Mouse (Mus musculus) C2C12 (cell line): ENCODE results near the gene Wscd2. TPM values are rescaled to one million over a fixed set of nuclear protein-coding genes. Genes with fewer than 3 reads are reported as not detected.

Experiments
- H3K27me3 ChIP-seq: one replicate; pipeline ENCODE4 v1.6.1; 2011; ENCODE audit not compliant: control insufficient read depth, insufficient read depth, insufficient read length
- H3K36me3 ChIP-seq: one replicate; pipeline ENCODE4 v1.6.1; 2011; ENCODE audit not compliant: control insufficient read depth, insufficient read depth
- H3K4me3 ChIP-seq: one replicate; pipeline ENCODE4 v1.5.1; 2011; ENCODE audit warnings: mild to moderate bottlenecking, control low read depth; ENCODE audit not compliant: poor library complexity, insufficient read depth, severe bottlenecking
- H3K79me2 ChIP-seq: one replicate; pipeline ENCODE4 v1.6.1; 2011; ENCODE audit not compliant: control insufficient read depth, insufficient read depth
- H3K79me3 ChIP-seq: one replicate; pipeline ENCODE4 v1.6.1; 2011; ENCODE audit warnings: low read depth, control low read depth
- H3ac ChIP-seq: one replicate; pipeline ENCODE3; 2011; ENCODE audit warnings: low read depth; ENCODE audit not compliant: control insufficient read depth, insufficient read length
- CEBPB ChIP-seq: IDR thresholded peaks from one replicate; pipeline ENCODE4 v1.6.1; 2011; ENCODE audit warnings: low read depth, mild to moderate bottlenecking, control low read depth, moderate library complexity
- CTCF ChIP-seq: IDR thresholded peaks from one replicate; pipeline ENCODE4 v1.5.1; 2011; ENCODE audit not compliant: control insufficient read depth, insufficient read depth, insufficient read length
- FOSL1 ChIP-seq: IDR thresholded peaks from one replicate; pipeline ENCODE4 v1.8.0; 2011; ENCODE audit warnings: mild to moderate bottlenecking, low read length; ENCODE audit not compliant: poor library complexity, insufficient read depth, severe bottlenecking
- MAX ChIP-seq: IDR thresholded peaks from one replicate; pipeline ENCODE4 v1.6.1; 2011; ENCODE audit warnings: mild to moderate bottlenecking, control low read depth
- MYOD1 ChIP-seq: IDR thresholded peaks from one replicate; pipeline ENCODE4 v1.6.1; 2011; ENCODE audit warnings: low read depth; ENCODE audit not compliant: control insufficient read depth, insufficient read length
- MYOG ChIP-seq: IDR thresholded peaks from one replicate; pipeline ENCODE4 v1.6.1; 2011; ENCODE audit not compliant: control insufficient read depth, insufficient read length; ENCODE audit errors: extremely low read depth
- USF1 ChIP-seq: IDR thresholded peaks from one replicate; pipeline ENCODE4 v1.6.1; 2011; ENCODE audit warnings: low read depth, mild to moderate bottlenecking, control low read depth, moderate library complexity
- long read RNA-seq, 2 experiments: library from polyadenylated mRNA; unstranded; transcript quantifications; one replicate each; pipeline ENCODE4 v2.0.0; 2019 to 2020
- polyA plus RNA-seq: library from polyadenylated mRNA; unstranded; fragments of >200 nt; fragmentation: generic; extraction: Trizol; gene quantifications from one replicate; pipeline ENCODE4 v1.2.1, GENCODE M21; 2012; ENCODE audit warnings: missing spikeins

Gene Wscd2
- not detected for polyA plus RNA-seq
- long read RNA-seq, experiment 1, result 0 reads
- long read RNA-seq, experiment 2, result 0 reads

DNA sequence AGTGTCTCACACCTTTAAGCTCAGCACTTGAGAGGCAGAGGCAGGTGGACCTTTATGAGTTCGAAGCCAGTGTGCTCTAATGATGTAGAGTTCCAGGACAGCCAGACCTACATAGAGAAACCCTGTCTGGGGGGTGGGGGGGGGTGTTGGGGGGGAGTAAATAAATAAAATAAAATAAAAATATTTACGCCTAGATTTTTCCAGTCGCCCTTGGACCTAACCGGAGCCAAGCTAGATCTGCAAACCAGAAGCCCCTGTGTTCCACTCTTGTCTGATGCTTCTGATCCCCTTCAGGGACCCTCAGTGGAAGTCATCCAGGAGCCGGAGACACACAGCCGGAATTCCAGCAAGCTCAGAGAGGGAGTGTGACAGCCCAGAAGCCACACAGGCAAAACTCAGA lies at the start of gene Wscd2:
Wscd2 (plus strand) TSS at position 301 of the 400 bp plus-strand sequence.
- Histone ChIP-seq H3K79me3 (no peaks in the 10 kb centered on the region), H3K36me3 (no peaks in the 10 kb centered on the region), H3K4me3 (no peak within 1 kb of the TSS), H3ac (no peak within 1 kb of the TSS), H3K27me3 (peaks cover 93% of the 10 kb centered on the region), H3K79me2 (no peaks in the 10 kb centered on the region)
- TF ChIP-seq MAX, result no peak
- no peak for TF ChIP-seq FOSL1
- no peak for TF ChIP-seq MYOG
- TF ChIP-seq CTCF, result no peak

GRCm38 (mm10) chr5:113442180-113442579 lies 48.0 kb upstream of the Wscd2 start:
- Histone ChIP-seq H3K79me2 (no peaks in the 10 kb centered on the region), H3ac (no peak overlapping the region), H3K27me3 (peaks cover 15% of the 10 kb centered on the region), H3K36me3 (no peaks in the 10 kb centered on the region), H3K4me3 (no peak overlapping the region), H3K79me3 (no peaks in the 10 kb centered on the region)
- TF ChIP-seq MYOD1 (no peak), USF1 (no peak), MAX (no peak), CTCF (no peak), MYOG (no peak), FOSL1 (no peak), CEBPB (no peak)

DNA sequence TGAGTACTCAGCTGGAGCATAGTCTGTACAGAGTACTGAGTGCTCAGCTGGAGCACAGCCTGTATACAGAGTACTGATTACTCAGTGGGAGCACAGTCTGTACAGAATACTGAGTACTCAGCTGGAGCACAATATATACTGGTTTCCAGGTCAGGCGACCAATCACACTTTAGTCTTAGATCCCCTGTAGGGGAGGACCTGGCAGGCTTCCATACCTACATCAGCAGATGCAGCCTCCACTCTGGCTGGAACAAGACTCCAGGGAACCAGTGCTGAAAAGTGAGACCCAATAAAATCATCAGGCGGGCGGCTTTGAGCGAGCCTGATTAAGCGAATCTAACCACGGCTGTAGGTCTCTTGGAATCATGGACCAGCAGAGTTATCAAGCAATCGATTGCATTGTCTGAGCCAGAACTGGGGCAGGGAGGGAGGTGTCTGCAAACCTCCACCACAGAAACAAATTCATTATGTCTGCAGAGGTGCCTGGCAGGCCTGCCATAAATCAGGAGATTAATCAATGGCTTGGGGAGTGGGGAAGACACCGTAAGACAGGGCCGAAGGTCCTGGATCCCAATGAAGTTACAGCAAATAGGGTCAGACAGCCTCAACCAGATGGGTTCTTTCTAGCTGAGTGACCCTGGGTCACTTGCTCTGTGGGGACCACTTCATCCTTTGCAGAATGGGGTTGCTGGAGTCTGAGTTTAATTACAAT lies 42.0 kb upstream of the Wscd2 start:
- peaks cover 21% of the 10 kb centered on the region for H3K27me3 ChIP-seq
- TF ChIP-seq CEBPB, result no peak
- TF ChIP-seq MYOG, result no peak
- TF ChIP-seq CTCF, result no peak
- no peak for TF ChIP-seq FOSL1
- no peak for TF ChIP-seq MAX
- TF ChIP-seq MYOD1, result no peak
- H3K79me3 ChIP-seq, result no peaks in the 10 kb centered on the region
- no peak overlapping the region for H3ac ChIP-seq
- H3K4me3 ChIP-seq, result no peak overlapping the region
- no peaks in the 10 kb centered on the region for H3K36me3 ChIP-seq
- H3K79me2 ChIP-seq, result no peaks in the 10 kb centered on the region

DNA sequence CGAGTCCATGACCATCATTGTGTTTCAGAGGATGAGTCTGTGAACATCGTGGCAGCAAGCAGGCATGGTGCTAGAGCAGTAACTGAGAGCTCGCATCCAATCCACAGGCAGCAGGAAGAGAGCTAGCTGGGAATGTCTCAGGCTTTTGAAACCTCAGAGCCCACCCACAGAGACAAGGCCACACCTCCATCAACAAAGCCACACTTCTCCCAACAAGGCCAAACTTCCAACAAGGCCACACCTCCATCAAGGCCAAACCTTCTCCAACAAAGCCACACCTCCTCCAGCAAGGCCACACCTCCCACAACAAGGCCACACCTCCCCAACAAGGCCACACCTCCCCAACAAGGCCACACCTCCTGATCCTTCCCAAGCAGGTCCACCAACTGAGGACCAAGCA lies 40.8 kb upstream of the Wscd2 start:
- Histone ChIP-seq H3K36me3 (no peaks in the 10 kb centered on the region), H3K4me3 (no peak overlapping the region), H3K27me3 (peaks cover 21% of the 10 kb centered on the region), H3K79me2 (no peaks in the 10 kb centered on the region), H3ac (no peak overlapping the region), H3K79me3 (no peaks in the 10 kb centered on the region)
- TF ChIP-seq USF1 (no peak), CEBPB (no peak), MAX (no peak), MYOD1 (no peak), CTCF (no peak), FOSL1 (no peak), MYOG (no peak)

GRCm38 (mm10) chr5:113452691-113453090 lies 37.4 kb upstream of the Wscd2 start:
- TF ChIP-seq MAX, result no peak
- TF ChIP-seq MYOG, result no peak
- TF ChIP-seq FOSL1, result no peak
- no peak for TF ChIP-seq MYOD1
- TF ChIP-seq USF1, result no peak
- TF ChIP-seq CTCF, result no peak
- no peak for TF ChIP-seq CEBPB
- no peaks in the 10 kb centered on the region for H3K36me3 ChIP-seq
- H3K4me3 ChIP-seq, result no peak overlapping the region
- no peak overlapping the region for H3ac ChIP-seq
- H3K27me3 ChIP-seq, result peaks cover 27% of the 10 kb centered on the region
- H3K79me3 ChIP-seq, result no peaks in the 10 kb centered on the region
- H3K79me2 ChIP-seq, result no peaks in the 10 kb centered on the region

DNA sequence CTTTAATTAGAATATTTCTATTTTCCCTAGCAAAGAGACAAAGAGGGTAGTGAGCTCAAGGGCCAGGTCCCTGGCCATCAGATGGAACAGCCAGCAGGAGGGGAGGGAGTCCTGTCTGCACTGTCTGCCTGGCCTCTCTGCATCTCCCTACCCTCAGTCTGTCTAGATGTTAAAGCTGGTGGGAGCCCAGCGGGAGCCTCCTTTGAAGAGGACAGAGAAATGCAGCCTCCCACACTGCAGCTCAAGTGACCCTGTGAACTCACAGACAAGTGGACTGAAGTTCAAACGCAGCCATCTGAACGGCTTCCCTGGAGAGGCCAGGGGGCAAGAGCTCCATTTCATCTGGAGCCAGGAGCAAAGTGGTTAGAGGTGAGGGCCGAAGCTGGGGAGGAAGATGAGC lies 36.8 kb upstream of the Wscd2 start:
- TF ChIP-seq CTCF, result no peak
- TF ChIP-seq USF1, result no peak
- no peak for TF ChIP-seq MYOG
- TF ChIP-seq FOSL1, result no peak
- no peak for TF ChIP-seq MYOD1
- TF ChIP-seq CEBPB, result no peak
- no peak for TF ChIP-seq MAX
- H3K27me3 ChIP-seq, result peaks cover 28% of the 10 kb centered on the region
- H3K4me3 ChIP-seq, result no peak overlapping the region
- H3K79me3 ChIP-seq, result no peaks in the 10 kb centered on the region
- H3K79me2 ChIP-seq, result no peaks in the 10 kb centered on the region
- no peak overlapping the region for H3ac ChIP-seq
- no peaks in the 10 kb centered on the region for H3K36me3 ChIP-seq
